Mouse (Mus musculus): ENCODE results near the gene Sucla2.
A peak's percentile ranks its signal among the peaks of the same experiment; 100 is the strongest.

The Sucla2 gene

GRCm38 (mm10) chr14:73524766-73525448 lies at the start of gene Sucla2:
Gene Sucla2 (plus strand): TSS chr14:73525319.
- DNase-seq (ENCODE audit: extremely low read depth, insufficient read length, low spot score) = peak; percentile 96

GRCm38 (mm10) chr14:73475506-73475905 lies 49.6 kb upstream of the Sucla2 start:
- no peak for DNase-seq (ENCODE audit: extremely low read depth, insufficient read length, low spot score)

- DNase-seq (ENCODE audit: extremely low read depth, insufficient read length, low spot score) = no peak
Observed at GRCm38 (mm10) chr14:73476361-73476934, 48.7 kb upstream of the Sucla2 start.

GRCm38 (mm10) chr14:73477077-73477476 lies 48.0 kb upstream of the Sucla2 start:
- no peak for DNase-seq (ENCODE audit: extremely low read depth, insufficient read length, low spot score)

GRCm38 (mm10) chr14:73478321-73478720 lies 46.8 kb upstream of the Sucla2 start:
- no peak for DNase-seq (ENCODE audit: extremely low read depth, insufficient read length, low spot score)

GRCm38 (mm10) chr14:73479771-73480170 lies 45.3 kb upstream of the Sucla2 start:
- DNase-seq (ENCODE audit: extremely low read depth, insufficient read length, low spot score) = no peak

- DNase-seq (ENCODE audit: extremely low read depth, insufficient read length, low spot score) = no peak
Observed at GRCm38 (mm10) chr14:73483516-73484229, 41.4 kb upstream of the Sucla2 start.

GRCm38 (mm10) chr14:73484366-73485110 lies 40.6 kb upstream of the Sucla2 start:
- no peak for DNase-seq (ENCODE audit: extremely low read depth, insufficient read length, low spot score)

DNA sequence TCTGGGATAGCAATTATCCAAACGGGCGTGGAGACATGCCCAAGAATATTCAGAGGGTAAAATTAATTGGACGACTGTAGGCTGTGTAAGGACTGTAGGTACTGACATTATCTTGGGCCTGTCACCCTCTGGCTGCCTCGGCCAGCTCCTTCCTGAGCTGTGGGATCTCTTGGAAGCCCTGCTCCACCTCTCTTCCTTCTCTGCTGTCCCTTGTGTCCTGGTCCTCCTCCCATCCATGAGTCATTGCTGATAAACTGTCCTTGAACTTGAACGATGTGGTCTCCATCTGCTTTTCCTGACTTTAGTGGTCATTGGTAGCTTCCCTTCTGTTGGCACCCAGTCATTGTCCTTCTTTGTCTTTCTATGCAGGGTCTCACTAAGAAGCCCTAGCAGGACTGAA lies 38.5 kb upstream of the Sucla2 start:
- no peak for DNase-seq (ENCODE audit: extremely low read depth, insufficient read length, low spot score)

- DNase-seq (ENCODE audit: extremely low read depth, insufficient read length, low spot score) = no peak
Observed at GRCm38 (mm10) chr14:73493356-73493755, 31.8 kb upstream of the Sucla2 start.

GRCm38 (mm10) chr14:73494122-73494521 lies 31.0 kb upstream of the Sucla2 start:
- no peak for DNase-seq (ENCODE audit: extremely low read depth, insufficient read length, low spot score)

DNA sequence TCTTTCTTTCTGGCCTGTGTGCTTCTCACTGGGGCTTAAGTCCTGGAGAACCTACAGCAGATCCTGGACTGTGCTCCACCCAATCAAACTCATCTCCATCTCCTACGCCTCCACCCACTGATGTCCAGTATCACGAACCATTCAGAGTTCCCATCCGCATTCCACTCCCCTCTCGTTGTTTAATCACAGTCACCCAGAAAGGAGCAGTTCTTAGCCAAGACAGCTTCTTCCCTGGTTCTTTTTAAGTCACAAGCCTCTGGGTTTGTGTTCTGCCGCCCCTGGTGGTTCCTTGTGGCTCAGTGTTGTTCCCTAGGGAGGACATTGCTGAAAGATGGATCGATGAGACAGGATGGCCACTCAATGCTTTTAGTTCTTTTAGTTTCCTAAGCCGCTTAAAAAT lies 29.4 kb upstream of the Sucla2 start:
- no peak for DNase-seq (ENCODE audit: extremely low read depth, insufficient read length, low spot score)

DNA sequence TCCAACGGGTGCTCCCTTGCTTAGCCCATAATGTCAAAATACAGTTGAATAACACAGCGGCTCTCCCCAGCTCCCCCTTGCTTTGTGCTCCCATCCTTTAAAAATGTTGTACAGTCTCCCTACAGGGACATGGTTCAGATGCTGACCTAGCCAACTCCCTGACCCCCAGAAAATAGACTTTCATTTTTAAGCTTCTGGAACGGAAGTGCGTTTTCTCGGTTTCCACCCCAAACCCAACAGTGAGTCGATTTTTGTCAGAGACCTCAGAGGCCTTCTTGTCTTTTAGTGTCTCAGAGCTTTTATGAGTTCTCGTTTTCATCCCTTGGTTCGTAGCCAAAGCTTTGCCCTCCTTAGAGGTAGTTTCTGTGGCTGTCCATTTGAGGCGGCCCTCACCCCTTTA lies 23.8 kb upstream of the Sucla2 start:
- no peak for DNase-seq (ENCODE audit: extremely low read depth, insufficient read length, low spot score)

DNA sequence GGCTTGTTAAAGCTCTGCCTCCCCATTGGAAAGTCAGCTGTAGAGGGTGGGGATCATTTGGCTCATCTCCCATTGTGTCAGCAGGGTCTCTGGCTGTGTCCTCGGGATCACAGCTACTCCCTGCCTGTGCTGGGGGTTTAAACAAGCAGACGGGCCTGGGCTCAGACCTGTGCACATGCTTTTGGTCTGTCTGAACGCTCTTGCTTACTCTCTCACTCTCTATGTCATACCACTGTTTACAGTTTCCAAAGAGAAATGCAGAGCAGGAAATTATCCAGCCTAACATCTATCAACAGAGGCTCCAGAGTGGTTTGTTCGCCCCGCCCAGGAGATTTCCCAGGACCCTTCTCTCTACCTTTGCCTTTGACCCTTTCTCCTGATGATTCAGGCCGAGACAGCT lies 23.4 kb upstream of the Sucla2 start:
- no peak for DNase-seq (ENCODE audit: extremely low read depth, insufficient read length, low spot score)

GRCm38 (mm10) chr14:73502591-73503184 lies 22.4 kb upstream of the Sucla2 start:
- no peak for DNase-seq (ENCODE audit: extremely low read depth, insufficient read length, low spot score)

- DNase-seq (ENCODE audit: extremely low read depth, insufficient read length, low spot score) = no peak
Observed at GRCm38 (mm10) chr14:73503237-73503933, 21.7 kb upstream of the Sucla2 start.

DNA sequence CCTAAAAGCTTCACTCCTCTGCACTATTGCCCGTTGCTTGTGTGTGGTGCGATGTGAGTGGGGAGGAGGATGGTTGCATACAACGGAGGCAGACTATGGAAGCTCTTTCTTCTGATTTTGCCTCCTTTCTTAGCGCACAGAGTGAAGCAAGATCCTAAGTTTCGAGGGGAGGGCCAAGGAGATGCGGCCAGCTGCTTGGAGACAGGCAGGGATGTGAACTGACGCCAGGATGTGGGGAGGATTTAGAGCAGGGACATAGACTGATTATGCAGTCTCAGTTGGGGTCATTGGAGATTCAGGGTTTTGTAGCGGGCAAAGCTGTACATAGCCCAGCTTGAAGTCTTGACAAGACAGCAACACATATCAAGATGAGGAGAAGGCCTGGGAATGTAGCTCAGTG lies 18.8 kb upstream of the Sucla2 start:
- DNase-seq (ENCODE audit: extremely low read depth, insufficient read length, low spot score) = no peak

DNA sequence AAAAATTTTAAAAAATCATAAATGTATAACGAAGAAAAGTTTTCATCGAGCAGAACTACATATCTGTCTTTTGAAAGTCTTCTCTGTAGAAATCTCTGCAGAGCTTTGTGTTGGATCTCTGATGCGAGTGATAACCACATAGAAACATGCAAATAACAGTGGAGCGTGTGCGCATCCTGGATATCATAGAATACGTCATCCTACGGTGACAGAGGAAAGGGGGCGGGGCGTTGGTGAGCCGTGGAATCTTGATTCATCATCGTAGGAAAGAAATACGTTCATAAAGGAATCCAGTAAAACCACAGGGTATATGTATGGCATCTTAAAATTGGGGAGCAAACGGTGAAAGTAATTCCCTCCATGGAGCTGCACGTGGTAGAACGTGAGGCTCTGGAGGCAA lies 17.9 kb upstream of the Sucla2 start:
- DNase-seq (ENCODE audit: extremely low read depth, insufficient read length, low spot score) = no peak

DNA sequence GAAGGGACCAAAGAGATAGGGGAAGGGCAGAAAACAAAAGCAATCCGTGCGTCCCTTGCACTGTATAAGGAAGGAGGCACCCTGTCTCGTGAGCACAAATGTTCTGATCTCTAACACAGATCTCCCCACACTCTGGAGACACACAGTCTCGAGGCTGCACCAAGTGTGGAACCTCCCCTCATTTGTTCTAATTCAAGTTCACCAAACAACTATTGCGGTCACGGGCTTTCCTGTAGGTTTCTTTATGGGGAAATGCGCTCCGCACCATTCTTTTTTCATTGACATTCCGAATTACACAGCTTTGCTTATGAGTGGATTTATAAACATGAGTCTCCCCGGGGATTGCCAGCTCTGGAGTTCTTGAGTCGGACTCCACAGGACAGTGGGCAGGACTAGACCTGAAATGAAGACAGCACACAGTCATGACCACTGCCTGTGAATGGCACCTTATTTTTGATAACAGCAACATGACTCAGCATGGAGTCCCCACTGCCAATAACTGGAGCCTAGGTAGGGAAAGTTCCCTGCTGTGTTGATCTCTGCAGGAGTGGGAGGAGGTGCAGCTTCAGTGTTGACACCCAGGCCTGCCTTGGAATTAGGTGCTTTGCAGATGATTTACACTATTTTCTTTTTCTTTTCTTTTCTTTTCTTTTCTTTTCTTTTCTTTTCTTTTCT lies 17.3 kb upstream of the Sucla2 start:
- DNase-seq (ENCODE audit: extremely low read depth, insufficient read length, low spot score) = no peak
